Mouse (Mus musculus) limb, embryonic 10.5 days (tissue): Measurements from ENCODE around the gene Cdc26. TPM values are rescaled to one million over a fixed set of nuclear protein-coding genes. Genes with fewer than 3 reads are reported as not detected.

ENCODE experiments used
- DNase-seq: peaks from one replicate; pipeline ENCODE4 v3.0.0-alpha.2; 2017; ENCODE audit warnings: low spot score
- H3K27ac ChIP-seq: fragments of 300-500 bp; sonication (generic); 2 replicates; pipeline ENCODE4 v1.5.1; 2016; ENCODE audit warnings: mild to moderate bottlenecking
- H3K27me3 ChIP-seq: fragments of 300-500 bp; sonication (generic); 2 replicates; pipeline ENCODE4 v1.6.1; 2016; ENCODE audit warnings: low read depth, mild to moderate bottlenecking; ENCODE audit not compliant: poor library complexity, severe bottlenecking
- H3K36me3 ChIP-seq: fragments of 300-500 bp; sonication (generic); 2 replicates; pipeline ENCODE4 v1.6.1; 2016; ENCODE audit warnings: mild to moderate bottlenecking, moderate library complexity
- H3K4me1 ChIP-seq: fragments of 300-500 bp; sonication (generic); 2 replicates; pipeline ENCODE4 v1.6.1; 2016
- H3K4me3 ChIP-seq: fragments of 300-500 bp; sonication (generic); 2 replicates; pipeline ENCODE4 v1.5.1; 2016; ENCODE audit warnings: mild to moderate bottlenecking, moderate library complexity
- H3K9me3 ChIP-seq: fragments of 300-500 bp; sonication (generic); replicated peaks from 2 replicates; pipeline ENCODE4 v1.6.1; 2016; ENCODE audit warnings: mild to moderate bottlenecking
- WGBS: fragments of 180-500 bp; shearing (Covaris S2); methylation state at CpG from one replicate; pipeline ENCODE4 v1.1.7; 2016; 5-methylcytosine and 5-hydroxymethylcytosine counted together
- polyA plus RNA-seq: library from polyadenylated mRNA; unstranded; fragments of >200 nt; fragmentation: Nextera tagmentation; extraction: Ambion mirVana; gene quantifications from 2 replicates; pipeline ENCODE4 v1.2.1, GENCODE M21; 2016

Gene Cdc26
- polyA plus RNA-seq, 1 experiment from 2014 or later = 223 TPM

DNA sequence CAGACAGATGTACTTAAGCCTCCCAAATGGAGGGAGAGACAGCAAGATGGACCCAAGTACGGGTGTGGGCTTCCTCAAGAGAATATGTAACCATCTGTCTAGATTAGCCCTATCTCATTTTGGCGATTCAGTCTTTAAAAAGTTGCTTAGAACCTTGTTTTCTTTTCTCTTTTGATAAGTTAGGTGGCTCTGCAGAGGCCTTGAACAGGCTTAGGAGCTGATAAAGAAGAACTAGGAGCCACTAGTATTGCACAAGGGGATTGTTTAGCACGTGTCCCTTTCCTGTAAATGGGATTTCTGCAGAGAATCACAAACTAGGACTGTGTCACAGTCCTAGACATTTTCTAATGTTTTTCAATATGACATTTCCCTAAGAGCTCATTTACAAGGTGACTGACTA, 39.4 kb downstream of the Cdc26 start:
- Histone ChIP-seq H3K27ac (no peak overlapping the region), H3K4me3 (no peak overlapping the region), H3K4me1 (0 out of 2 replicates have a peak, but pooled peaks cover 2% of the 10 kb centered on the region), H3K27me3 (no peaks in the 10 kb centered on the region), H3K36me3 (no peaks in the 10 kb centered on the region), H3K9me3 (no peaks in the 10 kb centered on the region)
- WGBS = 87% methylated on average over 3 of the region's 3 CpGs
- no peak for DNase-seq

- no peaks in the 10 kb centered on the region for H3K36me3 ChIP-seq
- no peak overlapping the region for H3K27ac ChIP-seq
- H3K4me3 ChIP-seq = no peak overlapping the region
- whole genome bisulfite sequencing = 95% methylated on average over 6 of the region's 6 CpGs
- H3K4me1 ChIP-seq = no peaks in the 10 kb centered on the region
- no peak for DNase-seq
- H3K27me3 ChIP-seq = no peaks in the 10 kb centered on the region
- H3K9me3 ChIP-seq = no peaks in the 10 kb centered on the region
These were observed 40.9 kb downstream of the Cdc26 start for GRCm38 (mm10) chr4:62367586-62367985.

- no peaks in the 10 kb centered on the region for H3K36me3 ChIP-seq
- no peaks in the 10 kb centered on the region for H3K9me3 ChIP-seq
- no peaks in the 10 kb centered on the region for H3K27me3 ChIP-seq
- H3K4me3 ChIP-seq = no peak overlapping the region
- no peak overlapping the region for H3K27ac ChIP-seq
- WGBS = 93% methylated on average over 4 of the region's 4 CpGs
- H3K4me1 ChIP-seq = peaks cover 6% of the 10 kb centered on the region; the same call in 1 of the 2 replicates
- DNase-seq = no peak
These were observed 42.2 kb downstream of the Cdc26 start for GRCm38 (mm10) chr4:62366291-62366690.

GRCm38 (mm10) chr4:62364299-62364698, 44.1 kb downstream of the Cdc26 start:
- no peak for DNase-seq
- no peak overlapping the region for H3K27ac ChIP-seq
- WGBS = 96% methylated on average over 8 of the region's 8 CpGs
- H3K27me3 ChIP-seq = no peaks in the 10 kb centered on the region
- peaks cover 12% of the 10 kb centered on the region for H3K4me1 ChIP-seq
- H3K4me3 ChIP-seq = no peak overlapping the region
- no peaks in the 10 kb centered on the region for H3K9me3 ChIP-seq
- H3K36me3 ChIP-seq = no peaks in the 10 kb centered on the region

- Histone ChIP-seq H3K9me3 (no peaks in the 10 kb centered on the region), H3K27me3 (no peaks in the 10 kb centered on the region), H3K36me3 (no peaks in the 10 kb centered on the region), H3K4me3 (no peak overlapping the region), H3K27ac (no peak overlapping the region), H3K4me1 (peaks cover 14% of the 10 kb centered on the region)
- 91% methylated on average over 2 of the region's 2 CpGs for WGBS
- DNase-seq = no peak
These were observed 46.0 kb downstream of the Cdc26 start for GRCm38 (mm10) chr4:62362437-62362836.

GRCm38 (mm10) chr4:62361997-62362396, 46.4 kb downstream of the Cdc26 start:
- no peak for DNase-seq
- Histone ChIP-seq H3K9me3 (no peaks in the 10 kb centered on the region), H3K4me1 (peaks cover 14% of the 10 kb centered on the region), H3K4me3 (peak overlapping the region; percentile 72), H3K36me3 (no peaks in the 10 kb centered on the region), H3K27me3 (no peaks in the 10 kb centered on the region), H3K27ac (no peak overlapping the region)
- 86% methylated on average over 1 of the region's 1 CpGs for WGBS

DNA sequence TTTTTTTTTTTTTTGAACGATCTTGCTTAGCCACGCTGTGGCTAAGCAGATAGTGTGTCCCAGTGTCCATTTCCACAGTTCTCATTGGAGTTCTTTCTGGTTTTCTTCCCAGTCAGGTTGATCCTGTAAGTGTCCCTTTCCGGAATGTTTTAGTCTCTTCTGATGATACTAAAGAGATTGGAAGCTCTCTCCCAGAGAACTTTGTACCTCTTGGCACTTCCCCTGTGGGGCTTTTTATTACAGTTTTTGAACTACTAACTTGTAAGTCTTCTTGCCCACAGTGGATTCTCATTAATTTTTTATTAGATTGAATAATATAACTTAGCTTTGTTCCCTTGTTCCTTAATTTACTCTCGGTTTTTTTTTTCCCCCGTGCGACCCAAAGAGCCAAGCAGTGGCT, 46.9 kb downstream of the Cdc26 start:
- Histone ChIP-seq H3K27me3 (no peaks in the 10 kb centered on the region), H3K9me3 (no peaks in the 10 kb centered on the region), H3K36me3 (no peaks in the 10 kb centered on the region), H3K4me3 (peak overlapping the region; percentile 72), H3K27ac (no peak overlapping the region), H3K4me1 (peaks cover 14% of the 10 kb centered on the region)
- no peak for DNase-seq
- whole genome bisulfite sequencing = 65% methylated on average over 6 of the region's 6 CpGs

DNA sequence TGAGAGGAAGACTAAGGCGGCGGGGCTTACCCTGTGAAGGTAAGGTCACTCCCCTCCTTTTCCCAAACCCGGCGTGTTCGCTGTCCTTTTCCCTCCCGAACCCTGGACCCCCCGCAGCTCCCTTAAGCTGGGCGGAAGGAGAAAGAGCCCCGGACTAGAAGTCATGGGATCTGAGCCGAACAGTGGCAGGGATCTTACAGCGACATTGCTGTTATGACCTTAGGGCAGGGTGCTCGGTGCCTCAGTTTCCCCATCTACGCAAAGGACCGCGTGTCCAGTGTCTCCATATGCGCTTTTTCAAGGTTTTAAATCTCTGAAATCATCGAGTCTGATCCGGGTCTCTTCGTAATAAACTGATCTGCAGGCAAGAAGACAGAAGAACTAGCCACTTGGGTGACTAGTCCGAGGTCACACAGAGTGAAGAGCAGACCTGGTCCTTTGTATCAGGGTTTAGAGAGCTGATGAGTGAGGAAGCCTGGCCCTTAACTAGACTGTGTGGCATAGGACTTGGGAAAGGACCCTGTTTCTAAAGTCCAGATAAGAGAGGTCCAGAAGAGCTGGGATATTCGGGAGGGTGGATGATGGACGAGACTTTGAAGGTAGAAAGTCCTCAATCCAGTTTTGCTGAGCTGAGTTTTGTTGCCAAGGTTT, 47.5 kb downstream of the Cdc26 start:
- no peaks in the 10 kb centered on the region for H3K9me3 ChIP-seq
- H3K27ac ChIP-seq = peak overlapping the region; percentile 85
- under 1% methylated on average over 22 of the region's 22 CpGs for WGBS
- H3K4me1 ChIP-seq = peaks cover 14% of the 10 kb centered on the region
- no peaks in the 10 kb centered on the region for H3K27me3 ChIP-seq
- H3K36me3 ChIP-seq = no peaks in the 10 kb centered on the region
- H3K4me3 ChIP-seq = peak overlapping the region; percentile 72
- DNase-seq = no peak

- no peaks in the 10 kb centered on the region for H3K27me3 ChIP-seq
- peaks cover 14% of the 10 kb centered on the region for H3K4me1 ChIP-seq
- no peaks in the 10 kb centered on the region for H3K9me3 ChIP-seq
- peak within 1 kb of the TSS; percentile 85 for H3K27ac ChIP-seq
- H3K36me3 ChIP-seq = no peaks in the 10 kb centered on the region
- under 1% methylated on average over 51 of the region's 51 CpGs for WGBS
- peak within 1 kb of the TSS; percentile 72 for H3K4me3 ChIP-seq
- peak; percentile 97 for DNase-seq
These were observed 48.2 kb downstream of the Cdc26 start, which contains the start of the genes Fkbp15 and Slc31a1 for GRCm38 (mm10) chr4:62360088-62360804. Gene Fkbp15, minus strand, starts transcription at chr4:62360548. Gene Slc31a1, plus strand, starts transcription at chr4:62360727.

- Histone ChIP-seq H3K9me3 (no peaks in the 10 kb centered on the region), H3K27ac (no peak overlapping the region), H3K4me3 (peak overlapping the region; percentile 72), H3K36me3 (no peaks in the 10 kb centered on the region), H3K27me3 (no peaks in the 10 kb centered on the region), H3K4me1 (peaks cover 14% of the 10 kb centered on the region)
- no peak for DNase-seq
- 51% methylated on average over 7 of the region's 7 CpGs for WGBS
These were observed 49.1 kb downstream of the Cdc26 start for GRCm38 (mm10) chr4:62359256-62359775.

DNA sequence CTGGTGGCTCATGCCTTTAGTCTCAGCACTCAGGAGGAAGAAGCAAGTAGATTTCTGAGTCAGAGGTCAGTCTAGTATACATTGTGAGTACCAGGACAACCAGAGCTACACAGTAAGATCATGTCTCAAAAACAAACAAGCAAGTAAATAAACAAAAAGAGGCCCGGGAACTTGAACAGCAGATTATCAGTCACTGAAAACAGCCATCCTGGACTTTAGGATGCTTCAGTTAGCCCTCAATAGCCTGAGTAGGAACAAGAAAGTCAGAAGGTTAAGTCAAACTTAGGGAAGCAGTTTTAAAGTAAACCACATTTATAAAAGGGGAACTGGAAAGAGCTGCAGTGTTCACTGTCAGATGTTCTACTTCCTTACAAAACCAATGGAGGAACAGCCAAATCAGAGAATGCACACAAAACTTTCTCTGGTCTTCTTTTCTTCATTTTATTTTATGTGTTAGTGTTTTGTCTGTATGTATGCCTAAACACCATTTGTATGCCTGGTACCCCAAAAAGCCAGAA, 50.8 kb downstream of the Cdc26 start:
- Histone ChIP-seq H3K27ac (no peak overlapping the region), H3K36me3 (no peaks in the 10 kb centered on the region), H3K9me3 (no peaks in the 10 kb centered on the region), H3K4me3 (no peak overlapping the region), H3K4me1 (peaks cover 14% of the 10 kb centered on the region), H3K27me3 (no peaks in the 10 kb centered on the region)
- 89% methylated on average over 1 of the region's 1 CpGs for WGBS
- no peak for DNase-seq

DNA sequence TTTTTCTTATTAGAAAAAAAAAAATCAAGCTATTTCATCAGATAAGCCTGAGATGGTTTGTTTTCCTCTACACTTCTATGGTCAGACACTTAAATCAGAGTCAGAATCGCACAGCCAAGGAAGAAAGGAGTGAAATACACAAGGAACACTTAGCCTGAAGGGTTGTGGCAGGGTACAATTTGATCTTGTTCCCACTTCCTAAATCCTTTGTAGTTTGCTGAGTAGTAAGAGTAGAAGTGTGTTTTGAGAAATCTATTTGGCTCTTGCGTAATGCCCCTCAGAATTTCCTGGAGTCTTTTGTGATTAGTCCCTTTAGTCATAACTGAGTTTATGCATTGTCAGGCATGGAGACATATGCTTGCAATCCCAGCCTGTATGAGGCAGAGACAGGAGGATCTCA, 59.1 kb downstream of the Cdc26 start:
- no peak overlapping the region for H3K4me3 ChIP-seq
- WGBS = 96% methylated on average over 2 of the region's 2 CpGs
- H3K9me3 ChIP-seq = no peaks in the 10 kb centered on the region
- H3K36me3 ChIP-seq = peaks cover 16% of the 10 kb centered on the region
- H3K27me3 ChIP-seq = no peaks in the 10 kb centered on the region
- no peaks in the 10 kb centered on the region for H3K4me1 ChIP-seq
- H3K27ac ChIP-seq = no peak overlapping the region
- DNase-seq = no peak

DNA sequence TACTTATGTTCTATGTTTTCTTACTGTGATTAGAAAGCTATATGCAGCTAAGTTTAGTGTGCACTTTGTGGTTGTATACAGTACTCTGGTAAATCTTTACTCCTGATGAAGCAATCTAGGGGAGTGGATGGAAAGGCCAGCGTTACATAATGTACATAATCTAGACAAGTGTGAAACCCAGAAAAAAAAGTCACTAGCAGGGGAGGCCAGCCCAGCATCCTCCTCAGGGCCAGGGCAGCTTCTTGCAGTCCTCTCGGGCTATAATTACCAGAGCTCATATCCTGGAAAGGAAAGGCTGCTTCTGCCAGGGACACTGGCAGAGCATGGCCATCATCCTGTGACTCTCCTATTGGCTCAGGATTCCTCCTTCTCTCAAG, 60.1 kb downstream of the Cdc26 start:
- Histone ChIP-seq H3K36me3 (peaks cover 23% of the 10 kb centered on the region), H3K9me3 (no peaks in the 10 kb centered on the region), H3K4me1 (no peaks in the 10 kb centered on the region), H3K4me3 (no peak overlapping the region), H3K27ac (no peak overlapping the region), H3K27me3 (no peaks in the 10 kb centered on the region)
- DNase-seq = no peak
- WGBS = 75% methylated on average over 2 of the region's 2 CpGs
